Mouse (Mus musculus) lung, adult 2 months (tissue): ENCODE results near the gene Nav2. TPM values are rescaled to one million over a fixed set of nuclear protein-coding genes. Genes with fewer than 3 reads are reported as not detected.

Experiments used
- DNase-seq: peaks from one replicate; pipeline ENCODE4 v3.0.0; 2022
- H3K4me1 ChIP-seq: fragments of 200-500 bp; 2 replicates; pipeline ENCODE4 v1.6.1; 2011; ENCODE audit warnings: low read length; ENCODE audit not compliant: control insufficient read depth, insufficient read depth
- H3K4me3 ChIP-seq: fragments of 200-500 bp; replicated peaks from 2 replicates; pipeline ENCODE3; 2011; ENCODE audit warnings: low read depth, mild to moderate bottlenecking, control low read depth, low read length; ENCODE audit errors: extremely low read depth
- CTCF ChIP-seq: fragments of 200-500 bp; IDR thresholded peaks from 2 replicates; pipeline ENCODE4 v1.5.1; 2011; ENCODE audit warnings: mild to moderate bottlenecking, low read length, control low read depth; ENCODE audit not compliant: insufficient read depth
- POLR2A ChIP-seq: fragments of 200-500 bp; IDR thresholded peaks from 2 replicates; pipeline ENCODE4 v1.6.1; 2011; ENCODE audit warnings: low read depth, mild to moderate bottlenecking, control low read depth, low read length, borderline replicate concordance; ENCODE audit errors: extremely low read depth
- WGBS: fragments of 180-500 bp; shearing (Covaris S2); methylation state at CpG from one replicate; pipeline ENCODE4 v1.1.7; 2018; 5-methylcytosine and 5-hydroxymethylcytosine counted together
- polyA plus RNA-seq: library from polyadenylated mRNA; depleted of rRNA; stranded (reverse); fragments of >200 nt; gene quantifications from 2 replicates; pipeline ENCODE4 v1.2.3, GENCODE M21; 2012

Gene Nav2
- polyA plus RNA-seq, 1 experiment, result 33.9 TPM

- 42% methylated on average over 3 of the region's 3 CpGs for WGBS
- H3K4me3 ChIP-seq, result no peak overlapping the region
- DNase-seq, result no peak
- TF ChIP-seq POLR2A (no peak), CTCF (no peak)
- peaks cover 9% of the 10 kb centered on the region for H3K4me1 ChIP-seq
Measured at GRCm38 (mm10) chr7:49392834-49393233, 484.3 kb downstream of the Nav2 start.

GRCm38 (mm10) chr7:49393857-49394256 lies 485.3 kb downstream of the Nav2 start:
- no peak overlapping the region for H3K4me3 ChIP-seq
- peaks cover 9% of the 10 kb centered on the region for H3K4me1 ChIP-seq
- DNase-seq, result no peak
- 76% methylated on average over 7 of the region's 7 CpGs for WGBS
- no peak for TF ChIP-seq POLR2A

- no peak overlapping the region for H3K4me3 ChIP-seq
- H3K4me1 ChIP-seq, result peaks cover 9% of the 10 kb centered on the region
- 67% methylated on average over 1 of the region's 1 CpGs for WGBS
- no peak for DNase-seq
- TF ChIP-seq CTCF, result no peak
- TF ChIP-seq POLR2A, result no peak
Measured at GRCm38 (mm10) chr7:49396202-49396601, 487.7 kb downstream of the Nav2 start.

GRCm38 (mm10) chr7:49397441-49398003 lies 489.0 kb downstream of the Nav2 start:
- peak; percentile 41 for DNase-seq
- 43% methylated on average over 17 of the region's 17 CpGs for WGBS
- no peak for TF ChIP-seq CTCF
- TF ChIP-seq POLR2A, result no peak

GRCm38 (mm10) chr7:49398020-49398516 lies 489.6 kb downstream of the Nav2 start:
- TF ChIP-seq CTCF, result no peak
- TF ChIP-seq POLR2A, result no peak
- no peak for DNase-seq
- Histone ChIP-seq H3K4me1 (peaks cover 9% of the 10 kb centered on the region; the same call in 1 of the 2 replicates), H3K4me3 (no peak overlapping the region)
- 59% methylated on average over 7 of the region's 7 CpGs for WGBS

More at GRCm38 (mm10) chr7:49397441-49398003, 489.0 kb downstream of the Nav2 start:
- Histone ChIP-seq H3K4me3 (no peak overlapping the region), H3K4me1 (peaks cover 8% of the 10 kb centered on the region; the same call in 1 of the 2 replicates)

GRCm38 (mm10) chr7:49399314-49399713 lies 490.8 kb downstream of the Nav2 start:
- TF ChIP-seq CTCF (peak; percentile 50), POLR2A (no peak)
- Histone ChIP-seq H3K4me3 (no peak overlapping the region), H3K4me1 (peaks cover 8% of the 10 kb centered on the region; the same call in 1 of the 2 replicates)
- 43% methylated on average over 2 of the region's 2 CpGs for WGBS
- no peak for DNase-seq

GRCm38 (mm10) chr7:49400463-49400862 lies 491.9 kb downstream of the Nav2 start:
- H3K4me3 ChIP-seq, result no peak overlapping the region
- 72% methylated on average over 19 of the region's 19 CpGs for WGBS
- TF ChIP-seq POLR2A (no peak), CTCF (no peak)
- peak; percentile 44 for DNase-seq
- peaks cover 8% of the 10 kb centered on the region; the same call in 1 of the 2 replicates for H3K4me1 ChIP-seq

GRCm38 (mm10) chr7:49402526-49402925 lies 494.0 kb downstream of the Nav2 start:
- Histone ChIP-seq H3K4me3 (no peak overlapping the region), H3K4me1 (peaks cover 6% of the 10 kb centered on the region; the same call in 1 of the 2 replicates)
- TF ChIP-seq CTCF (no peak), POLR2A (no peak)
- WGBS, result 74% methylated on average over 5 of the region's 5 CpGs
- no peak for DNase-seq

- 84% methylated on average over 9 of the region's 9 CpGs for WGBS
- DNase-seq, result no peak
- H3K4me1 ChIP-seq, result 0 out of 2 replicates have a peak, but pooled peaks cover under 1% of the 10 kb centered on the region
- TF ChIP-seq CTCF, result no peak
- TF ChIP-seq POLR2A, result no peak
- H3K4me3 ChIP-seq, result no peak overlapping the region
Measured at GRCm38 (mm10) chr7:49407688-49408087, 499.2 kb downstream of the Nav2 start.

- WGBS, result 90% methylated on average over 7 of the region's 7 CpGs
- H3K4me1 ChIP-seq, result no peaks in the 10 kb centered on the region
- no peak for DNase-seq
- TF ChIP-seq POLR2A (no peak), CTCF (no peak)
- no peak overlapping the region for H3K4me3 ChIP-seq
Measured at GRCm38 (mm10) chr7:49408625-49409024, 500.1 kb downstream of the Nav2 start.

GRCm38 (mm10) chr7:49409265-49409664 lies 500.7 kb downstream of the Nav2 start:
- 96% methylated on average over 3 of the region's 3 CpGs for WGBS
- TF ChIP-seq CTCF (no peak), POLR2A (no peak)
- DNase-seq, result no peak
- Histone ChIP-seq H3K4me3 (no peak overlapping the region), H3K4me1 (no peaks in the 10 kb centered on the region)
